Mouse (Mus musculus): ENCODE results near the gene Dbndd1.
A peak's percentile ranks its signal among the peaks of the same experiment; 100 is the strongest.
"Not testable (repeated sequence)": the region's sequence is repeated elsewhere in the genome, so short reads cannot be mapped to it uniquely, and the experiment has no call there.

Dbndd1 gene

GRCm38 (mm10) chr8:123497699-123498098, 17.6 kb downstream of the Dbndd1 start:
- no peak for DNase-seq (ENCODE audit: low spot score)

DNA sequence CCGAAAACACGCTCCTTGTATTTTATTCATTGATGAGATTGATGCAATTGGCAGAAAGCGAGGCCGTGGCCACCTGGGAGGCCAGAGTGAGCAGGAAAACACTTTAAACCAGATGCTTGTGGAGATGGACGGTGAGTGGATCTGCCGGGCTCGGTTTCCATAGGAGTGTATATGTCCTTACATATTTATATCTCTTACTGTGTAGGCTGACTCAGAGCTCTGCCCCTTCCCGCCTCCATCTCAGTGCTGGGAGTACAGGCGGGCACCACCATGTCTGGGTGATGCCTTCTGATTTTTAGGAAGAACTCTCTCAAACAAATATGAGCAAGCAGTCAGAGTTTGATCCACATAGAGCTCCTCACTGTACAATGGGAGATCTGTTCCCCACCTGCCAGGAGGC, 22.4 kb downstream of the Dbndd1 start:
- no peak for DNase-seq (ENCODE audit: low spot score)

- DNase-seq (ENCODE audit: low spot score): peak; percentile 17
These were observed 23.8 kb downstream of the Dbndd1 start for GRCm38 (mm10) chr8:123491280-123492075.

GRCm38 (mm10) chr8:123482627-123483026, 32.6 kb downstream of the Dbndd1 start:
- DNase-seq (ENCODE audit: low spot score): no peak

DNA sequence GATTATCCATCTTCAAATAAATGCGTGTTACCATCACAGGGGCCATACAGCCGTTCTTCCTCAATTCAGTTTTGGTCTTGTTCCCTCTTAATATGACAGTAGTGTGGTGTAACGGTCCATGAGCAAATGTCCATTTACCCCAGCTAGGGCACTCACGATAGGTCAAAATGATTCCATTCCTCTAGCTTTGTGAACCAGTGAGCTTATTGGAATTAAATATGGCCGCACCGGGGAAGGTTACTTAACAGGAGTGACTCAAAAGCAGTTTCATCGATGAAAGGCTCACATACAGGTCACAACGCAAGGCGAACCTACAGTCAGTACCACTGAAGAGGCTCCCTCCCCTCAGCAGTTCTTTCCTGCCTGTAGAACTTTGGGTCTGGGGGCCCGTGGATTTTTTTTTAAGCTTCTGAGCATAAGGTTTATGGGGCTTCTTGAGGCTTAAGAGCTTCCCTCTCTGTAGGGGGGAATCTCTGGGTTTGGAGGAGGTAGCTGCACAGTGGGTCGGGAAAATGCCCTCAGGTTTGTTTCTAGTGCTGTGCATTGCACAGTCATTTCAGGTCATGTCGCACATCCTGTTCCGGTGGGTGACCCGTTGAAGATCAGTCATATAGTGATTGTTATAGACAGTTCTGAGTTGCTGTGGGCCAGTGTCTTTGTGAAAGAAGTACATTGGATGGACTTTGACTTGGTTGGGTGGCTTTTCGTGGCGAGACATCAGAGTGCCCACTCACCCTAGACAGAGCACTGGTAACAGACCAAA, 36.6 kb downstream of the Dbndd1 start:
- DNase-seq (ENCODE audit: low spot score): peak; percentile 4

GRCm38 (mm10) chr8:123477737-123478258, 37.5 kb downstream of the Dbndd1 start, which contains the start of gene Afg3l1:
Afg3l1 (plus strand) TSS chr8:123477903.
- DNase-seq (ENCODE audit: low spot score): peak; percentile 91

DNA sequence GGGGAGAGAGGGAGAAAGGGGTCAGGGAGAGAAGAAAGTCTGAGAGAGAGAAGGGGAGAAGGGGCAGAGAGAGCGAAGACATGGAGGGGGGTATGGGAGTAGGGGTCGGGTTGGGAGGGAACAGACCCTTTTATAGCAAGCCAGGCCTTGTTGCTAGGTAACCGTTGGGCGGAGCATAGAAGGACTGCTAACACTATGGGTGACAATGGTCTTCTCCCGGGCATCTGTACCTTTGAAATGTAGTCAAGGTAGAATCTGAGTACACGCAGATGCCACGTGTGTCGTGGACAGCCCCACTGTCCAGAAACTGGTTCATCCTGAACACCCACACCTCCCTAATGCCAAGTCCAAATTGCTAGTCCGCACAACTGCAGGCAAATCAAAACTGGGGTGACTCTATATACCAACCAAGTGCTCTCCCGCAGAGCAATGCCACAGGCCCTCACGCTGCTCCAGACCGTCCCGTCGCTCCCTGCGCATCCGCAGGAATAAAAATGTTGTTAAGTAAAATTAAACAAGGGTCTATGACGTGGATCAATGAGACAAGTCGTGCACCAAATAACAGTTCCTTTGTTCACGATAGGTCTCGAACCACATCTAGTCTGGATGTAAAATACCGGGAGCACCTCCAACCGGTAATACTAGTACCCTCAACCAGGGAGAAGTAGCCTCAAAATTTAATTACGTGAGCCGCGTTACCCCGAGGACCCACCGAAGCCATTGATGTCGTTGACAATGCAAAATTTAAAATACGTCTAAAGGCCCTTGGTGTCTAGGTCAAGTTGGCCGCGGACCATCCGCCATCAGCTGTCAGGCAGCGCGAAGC, 38.1 kb downstream of the Dbndd1 start:
- peak; percentile 1 for DNase-seq (ENCODE audit: low spot score)

DNA sequence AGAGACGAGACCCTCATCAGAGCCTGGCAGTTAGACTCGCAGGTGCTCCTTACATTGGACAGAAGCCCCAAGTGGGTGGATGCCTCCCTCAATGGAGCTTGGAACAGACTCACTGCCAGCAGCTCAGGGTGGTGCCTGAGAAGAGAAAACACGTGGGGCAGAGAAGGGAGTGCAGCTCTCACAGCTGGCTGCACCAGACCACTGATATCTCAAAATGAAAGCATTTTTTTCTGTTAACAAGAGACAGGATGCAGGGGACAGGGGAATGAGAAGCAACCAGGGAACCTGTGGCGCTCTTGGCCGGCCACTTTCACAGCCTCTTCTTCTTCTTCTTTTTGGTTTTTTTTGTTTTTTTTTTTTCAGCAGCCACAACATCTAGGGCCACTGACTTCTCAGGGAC, 40.7 kb downstream of the Dbndd1 start:
- not testable (repeated sequence) for DNase-seq (ENCODE audit: low spot score)

- DNase-seq (ENCODE audit: low spot score): not testable (repeated sequence)
These were observed 42.3 kb downstream of the Dbndd1 start for GRCm38 (mm10) chr8:123472991-123473390.

GRCm38 (mm10) chr8:123467476-123467875, 47.8 kb downstream of the Dbndd1 start:
- no peak for DNase-seq (ENCODE audit: low spot score)

DNA sequence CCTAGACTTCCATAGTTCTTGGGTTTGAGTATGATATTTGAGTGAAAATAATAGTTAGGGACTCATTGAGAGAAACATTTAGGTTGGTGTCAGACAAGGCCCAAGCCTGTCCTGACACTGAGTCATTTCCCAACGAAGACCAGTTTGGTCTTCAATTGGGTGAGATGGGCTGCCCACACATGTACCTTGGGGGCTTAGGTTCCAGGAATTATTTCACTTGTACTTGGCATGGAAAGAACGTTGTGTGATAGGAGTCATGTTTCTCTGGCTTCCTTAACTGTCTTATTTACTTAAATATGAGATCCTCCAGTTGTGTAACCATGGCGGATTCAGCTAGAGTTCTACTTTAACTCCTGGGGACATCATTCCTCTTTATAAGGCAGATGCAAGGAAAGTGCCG, 51.6 kb downstream of the Dbndd1 start:
- no peak for DNase-seq (ENCODE audit: low spot score)

Data from lung, postnatal 25 days (tissue).